Mouse (Mus musculus) heart, postnatal 14 days (tissue): ENCODE results near the gene Cuedc1. TPM values are rescaled to one million over a fixed set of nuclear protein-coding genes. Genes with fewer than 3 reads are reported as not detected.
A peak's percentile ranks its signal among the peaks of the same experiment; 100 is the strongest.
"Not testable (repeated sequence)": the region's sequence is repeated elsewhere in the genome, so short reads cannot be mapped to it uniquely, and the experiment has no call there.

Source experiments
- DNase-seq, 2 experiments: peaks; one replicate each; pipeline ENCODE4 v3.0.0; 2021 to 2022
- intact Hi-C: fragments of 180-260 bp; cut with DNase I; formaldehyde crosslinking; loops from one replicate; pipeline ENCODE4 v1.15.1; 2025
- total RNA-seq, 2 experiments: library from RNA; stranded (reverse); gene quantifications; 2 replicates each; pipeline ENCODE4 v1.2.3; 2021

Cuedc1 gene
- total RNA-seq, 2 experiments from 2014 or later, result 47.9 to 55.6 TPM

DNA sequence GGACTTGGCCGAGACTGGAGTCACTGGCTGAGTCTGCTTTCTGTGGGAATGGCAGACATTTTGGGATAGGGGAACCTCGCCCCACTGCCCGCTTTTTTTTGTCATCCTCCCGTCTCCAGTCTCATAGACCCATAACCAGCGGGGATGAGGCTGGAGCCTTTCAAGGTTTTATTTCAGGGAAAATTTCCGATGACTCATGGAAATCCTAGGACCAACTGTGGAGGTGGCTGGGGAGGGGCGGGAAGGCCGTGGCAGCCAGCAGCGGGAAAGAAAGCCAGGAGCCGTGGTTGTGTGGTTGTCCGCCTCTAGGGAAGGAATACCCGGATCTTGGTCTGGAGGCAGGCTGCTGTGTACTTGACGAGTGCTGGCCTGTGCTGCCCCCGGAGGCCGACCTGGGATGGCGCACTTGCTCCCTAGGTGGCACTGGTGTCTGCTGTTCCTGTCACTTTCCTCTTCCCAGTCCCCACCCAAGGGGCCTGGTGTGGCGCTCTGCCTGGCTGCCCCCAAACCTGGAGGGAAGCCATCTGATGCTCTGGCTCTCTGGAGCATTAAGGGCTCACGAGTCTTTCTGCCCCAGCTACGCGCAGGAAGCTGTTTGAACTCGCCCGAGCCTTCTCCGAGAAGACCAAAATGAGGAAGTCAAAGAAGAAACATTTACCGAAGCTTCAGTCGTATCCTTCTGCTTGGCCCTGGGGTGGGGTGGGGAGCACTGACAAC, 89.7 kb downstream of the Cuedc1 start:
- peak; percentile 87 to 88 for DNase-seq
- intact Hi-C loops, result loop anchor here (1.0 to 2.0 kb wide), 2 partner anchors 13 to 129 kb away; no protein-coding TSS in a partner anchor

DNA sequence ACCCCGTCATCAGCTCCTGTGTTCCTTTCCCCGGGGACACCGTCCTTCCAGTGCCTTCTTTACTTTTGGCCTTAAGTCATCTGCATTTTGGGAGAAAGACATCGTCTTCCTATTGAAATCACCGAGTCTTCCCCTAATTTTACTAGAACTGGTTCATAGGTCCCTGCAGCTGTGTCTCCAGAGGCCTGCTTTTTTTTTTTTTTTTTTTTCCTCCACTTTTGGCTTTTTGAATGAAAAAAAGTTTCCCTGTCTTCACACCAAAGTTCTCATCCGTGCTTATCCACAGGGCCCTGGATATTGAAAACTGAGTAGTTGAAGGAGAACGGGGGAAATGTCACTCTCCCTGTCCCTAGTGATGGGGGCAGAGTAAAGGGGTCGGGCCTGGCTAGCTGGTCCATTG, 90.4 kb downstream of the Cuedc1 start:
- intact Hi-C loops, result loop anchor here (1.0 kb wide), 1 partner anchor 12 kb away; no protein-coding TSS in a partner anchor
- no peak for DNase-seq

DNA sequence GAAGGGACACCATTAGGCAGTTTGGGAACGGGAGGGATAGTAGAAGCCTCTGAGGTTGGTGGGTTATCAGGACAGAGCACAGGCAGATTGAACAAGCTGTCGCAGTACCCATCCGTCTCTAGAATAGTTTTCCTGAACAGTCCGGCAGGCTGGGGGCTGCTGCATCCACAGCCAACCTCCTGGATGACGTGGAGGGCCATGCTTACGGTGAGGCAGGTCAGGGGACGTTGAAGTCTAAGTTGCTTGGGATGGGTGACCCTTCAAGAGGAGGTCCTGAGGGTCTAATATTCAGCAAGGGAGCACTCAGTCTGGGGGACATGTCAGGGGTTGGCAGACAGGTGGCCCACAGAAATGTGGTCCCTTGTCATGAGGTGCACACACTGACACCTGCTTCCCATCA, 90.8 kb downstream of the Cuedc1 start:
- no peak for DNase-seq
- intact Hi-C loops, result loop anchor here (1.0 kb wide), 1 partner anchor 12 kb away; no protein-coding TSS in a partner anchor

DNA sequence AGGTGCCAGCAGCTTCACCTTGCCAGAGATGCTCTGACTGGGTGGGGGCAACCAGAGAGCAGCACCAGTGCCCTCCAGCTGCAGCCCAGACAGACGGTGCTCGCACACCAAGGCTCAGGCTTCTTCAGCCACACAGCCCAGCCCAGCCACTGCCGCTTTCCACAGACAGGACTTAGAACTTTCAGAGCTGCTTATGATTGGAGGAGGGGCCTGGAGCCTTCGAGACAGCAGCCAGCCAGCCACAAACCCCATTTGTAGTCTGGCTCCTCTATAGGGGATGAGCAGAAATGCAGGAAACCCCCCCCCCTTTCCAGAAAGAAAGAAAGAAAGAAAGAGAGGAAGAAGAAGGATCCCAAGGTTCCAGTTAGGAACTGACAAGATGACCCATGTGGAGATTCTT, 94.7 kb downstream of the Cuedc1 start:
- intact Hi-C loops, result no loop called here
- no peak for DNase-seq

- intact Hi-C loops, result no loop called here
- DNase-seq, result no peak
Measured at GRCm38 (mm10) chr11:88193098-88193823, 95.4 kb downstream of the Cuedc1 start.

DNA sequence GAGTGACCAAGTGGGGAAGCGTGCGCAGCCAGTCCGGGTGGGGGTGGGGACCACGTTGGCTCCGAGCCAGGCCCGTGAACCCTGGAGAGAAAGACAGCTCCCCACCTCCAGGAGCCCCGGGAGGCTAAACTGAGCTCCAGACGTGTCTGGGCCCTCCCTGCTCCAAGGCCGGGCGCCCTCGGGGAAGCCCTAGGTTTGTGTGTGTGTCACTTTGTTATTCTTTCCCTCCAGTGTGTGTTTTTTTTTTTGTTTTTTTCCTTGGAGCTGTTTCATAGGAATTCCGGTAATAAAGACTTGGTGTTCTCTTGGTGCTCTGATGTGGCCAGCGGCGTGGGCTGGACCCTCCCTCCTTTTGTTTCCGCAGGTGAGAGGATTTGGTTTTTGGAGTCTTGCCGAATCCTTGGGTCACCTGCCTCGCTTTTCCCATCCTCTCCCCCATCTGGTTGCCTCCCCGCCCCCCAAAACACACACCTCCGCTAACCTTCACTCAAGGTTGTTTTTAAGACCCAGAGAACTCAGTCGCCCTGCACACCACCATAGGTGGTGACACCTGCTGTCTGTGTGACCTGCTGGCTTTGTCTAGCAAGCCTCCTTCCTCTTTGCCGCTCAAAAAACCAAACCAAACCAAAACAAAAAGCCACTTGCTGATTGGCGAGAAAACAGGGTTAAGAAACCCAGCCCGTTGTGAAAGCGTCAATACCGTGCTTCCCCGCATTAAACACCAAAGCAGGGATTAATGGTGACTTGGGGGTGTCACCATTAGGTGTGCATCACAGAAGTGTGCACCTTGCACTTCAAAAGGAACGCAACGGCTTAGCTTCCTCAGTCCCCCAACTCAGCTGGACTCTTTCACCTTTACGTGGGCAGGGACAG, 96.2 kb downstream of the Cuedc1 start:
- intact Hi-C loops, result no loop called here
- no peak for DNase-seq

DNA sequence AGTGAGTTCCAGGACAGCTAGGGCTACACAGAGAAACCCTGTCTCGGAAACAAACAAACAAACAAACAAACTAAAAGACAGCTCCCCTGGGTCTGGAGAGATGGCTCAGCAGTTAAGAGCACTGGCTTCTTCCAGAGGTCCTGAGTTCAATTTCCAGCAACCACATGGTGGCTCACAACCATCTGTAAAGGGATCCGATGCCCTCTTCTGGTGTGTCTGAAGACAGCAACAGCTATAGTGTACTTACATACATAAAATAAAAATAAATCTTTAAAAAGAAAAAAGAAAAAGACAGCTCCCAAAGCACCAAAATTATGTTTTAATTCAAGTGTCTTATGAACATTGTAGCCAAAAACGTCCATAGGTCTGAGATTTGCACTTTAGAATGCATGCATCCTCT, 97.8 kb downstream of the Cuedc1 start:
- intact Hi-C loops, result loop anchor here (2.0 kb wide), 1 partner anchor 221 kb away; no protein-coding TSS in a partner anchor
- DNase-seq, result not testable (repeated sequence)

GRCm38 (mm10) chr11:88197153-88197576, 99.3 kb downstream of the Cuedc1 start:
- intact Hi-C loops, result loop anchor here (1.0 to 2.0 kb wide), 2 partner anchors 138 to 222 kb away; no protein-coding TSS in a partner anchor
- DNase-seq, result peak; percentile 46 to 73

- no peak for DNase-seq
- intact Hi-C loops, result no loop called here
Measured at GRCm38 (mm10) chr11:88198223-88198622, 100.4 kb downstream of the Cuedc1 start.

- no peak for DNase-seq
- intact Hi-C loops, result no loop called here
Measured at GRCm38 (mm10) chr11:88201172-88201571, 103.3 kb downstream of the Cuedc1 start.

DNA sequence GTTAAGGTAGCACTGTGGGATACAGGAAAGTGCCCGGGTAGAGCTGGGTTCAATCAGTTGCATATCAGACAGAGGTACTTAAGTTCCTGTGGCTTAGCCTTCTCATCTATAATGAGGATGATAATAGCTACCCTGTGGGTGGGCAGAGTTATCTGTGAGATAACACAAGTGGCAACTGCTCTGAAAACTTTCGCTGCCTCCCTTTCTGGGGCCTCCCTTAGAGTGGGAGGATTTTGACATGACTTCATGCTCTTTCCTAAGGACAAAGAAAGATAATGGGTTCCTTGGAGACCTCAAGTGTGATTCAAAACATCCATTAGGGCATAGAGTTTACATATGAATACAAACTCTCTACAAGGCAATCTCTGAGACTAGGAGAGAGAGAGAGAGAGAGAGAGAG, 104.2 kb downstream of the Cuedc1 start:
- DNase-seq, result no peak

GRCm38 (mm10) chr11:88203712-88204532, 106.1 kb downstream of the Cuedc1 start, which contains the start of gene Mrps23:
TSS of gene Mrps23 (plus strand) at chr11:88204388.
- intact Hi-C loops, result no loop called here
- DNase-seq, result peak; percentile 93 to 94

More for the DNA sequence above, 104.2 kb downstream of the Cuedc1 start:
- intact Hi-C loops, result no loop called here

- no peak for DNase-seq
Measured at GRCm38 (mm10) chr11:88204593-88205368, 106.9 kb downstream of the Cuedc1 start.

DNA sequence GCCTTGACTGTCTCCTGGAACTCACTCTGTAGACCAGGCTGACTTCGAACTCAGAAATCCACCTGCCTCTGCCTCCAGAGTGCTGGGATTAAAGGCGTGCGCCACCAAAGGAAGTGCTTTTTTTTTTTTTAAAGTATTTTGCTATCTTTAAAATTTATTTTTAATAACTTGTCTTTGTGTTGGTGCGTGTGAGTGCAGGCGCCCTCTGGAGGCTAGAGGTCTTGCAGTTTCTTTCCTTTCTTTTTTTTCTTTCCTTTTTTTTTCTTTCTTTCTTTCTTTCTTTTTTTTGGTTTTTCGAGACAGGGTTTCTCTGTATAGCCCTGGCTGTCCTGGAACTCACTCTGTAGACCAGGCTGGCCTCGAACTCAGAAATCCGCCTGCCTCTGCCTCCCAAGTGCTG, 108.7 kb downstream of the Cuedc1 start:
- DNase-seq, intact Hi-C loops: not testable (repeated sequence)

More at GRCm38 (mm10) chr11:88204593-88205368, 106.9 kb downstream of the Cuedc1 start:
- intact Hi-C loops, result no loop called here

DNA sequence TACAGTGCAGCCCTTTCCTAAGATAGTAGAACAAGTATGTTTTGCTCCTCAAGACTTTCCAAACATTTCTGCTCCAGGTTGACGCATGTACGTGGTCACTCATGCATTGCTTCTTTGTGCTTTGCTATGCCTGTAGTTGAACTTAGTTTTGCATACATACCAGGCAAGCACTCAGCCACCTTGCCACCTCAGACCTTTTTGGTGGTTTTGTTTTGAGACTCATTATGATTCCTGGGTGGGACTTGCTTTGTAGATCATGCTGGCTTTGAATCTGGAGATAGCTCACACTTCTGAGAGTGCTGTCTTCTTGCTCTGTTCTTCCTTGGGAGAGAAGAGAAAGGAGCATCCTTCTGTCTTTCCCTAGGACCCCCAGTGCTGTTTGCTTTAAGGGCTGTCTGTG, 109.8 kb downstream of the Cuedc1 start:
- intact Hi-C loops, result no loop called here
- no peak for DNase-seq

GRCm38 (mm10) chr11:88211824-88212582, 114.1 kb downstream of the Cuedc1 start:
- intact Hi-C loops, result no loop called here
- DNase-seq, result no peak

- intact Hi-C loops, result no loop called here
- no peak for DNase-seq
Measured at GRCm38 (mm10) chr11:88213757-88214156, 115.9 kb downstream of the Cuedc1 start.
